Mouse (Mus musculus) hindbrain, embryonic 11.5 days (tissue): ENCODE data around the gene Adcy4. TPM values are rescaled to one million over a fixed set of nuclear protein-coding genes. Genes with fewer than 3 reads are reported as not detected.
A peak's percentile ranks its signal among the peaks of the same experiment; 100 is the strongest.

ENCODE experiments used
- ATAC-seq: fragments of 200-750 bp; cut with Nextera tagmentation; 2 replicates; pipeline ENCODE4 v1.8.0; 2017; ENCODE audit warnings: mild to moderate bottlenecking, moderate TSS enrichment, moderate library complexity; ENCODE audit not compliant: low FRiP score
- DNase-seq: peaks from one replicate; pipeline ENCODE4 v3.0.0-alpha.2; 2015; ENCODE audit warnings: low spot score
- H3K27ac ChIP-seq: fragments of 300-500 bp; sonication (generic); 2 replicates; pipeline ENCODE4 v1.5.1; 2014; ENCODE audit warnings: mild to moderate bottlenecking, low read depth, low read length
- H3K27me3 ChIP-seq: fragments of 300-500 bp; sonication (generic); 2 replicates; pipeline ENCODE4 v1.6.1; 2014; ENCODE audit warnings: mild to moderate bottlenecking, low read length, moderate library complexity, mixed read lengths; ENCODE audit not compliant: control insufficient read depth, insufficient read depth
- H3K36me3 ChIP-seq: fragments of 300-500 bp; sonication (generic); 2 replicates; pipeline ENCODE4 v1.6.1; 2014; ENCODE audit warnings: mild to moderate bottlenecking, low read length, moderate library complexity, mixed read lengths; ENCODE audit not compliant: control insufficient read depth, insufficient read depth
- H3K4me1 ChIP-seq: fragments of 300-500 bp; sonication (generic); replicated peaks from 2 replicates; pipeline ENCODE4 v1.6.1; 2014; ENCODE audit warnings: low read length, mixed read lengths; ENCODE audit not compliant: control insufficient read depth, insufficient read depth
- H3K4me2 ChIP-seq: fragments of 300-500 bp; sonication (generic); replicated peaks from 2 replicates; pipeline ENCODE4 v1.6.1; 2014; ENCODE audit warnings: mild to moderate bottlenecking, low read depth, low read length
- H3K4me3 ChIP-seq: fragments of 300-500 bp; sonication (generic); 2 replicates; pipeline ENCODE4 v1.5.1; 2014; ENCODE audit warnings: low read depth, low read length
- H3K9ac ChIP-seq: fragments of 300-500 bp; sonication (generic); 2 replicates; pipeline ENCODE4 v1.6.1; 2014; ENCODE audit warnings: low read depth, low read length
- H3K9me3 ChIP-seq: fragments of 300-500 bp; sonication (generic); 2 replicates; pipeline ENCODE4 v1.6.1; 2016; ENCODE audit warnings: low read length; ENCODE audit not compliant: control insufficient read depth
- WGBS: fragments of 180-500 bp; shearing (Covaris S2); extraction: QIAGEN DNeasy Blood & Tissue Kit; methylation state at CpG from one replicate; pipeline ENCODE4 v1.1.7; 2014; 5-methylcytosine and 5-hydroxymethylcytosine counted together
- polyA plus RNA-seq: library from polyadenylated mRNA; unstranded; fragments of >200 nt; fragmentation: Nextera tagmentation; extraction: Ambion mirVana; gene quantifications from 2 replicates; pipeline ENCODE4 v1.2.1, GENCODE M21; 2014

Gene Adcy4
- polyA plus RNA-seq, 1 experiment from 2014 or later, result 7.6 TPM

DNA sequence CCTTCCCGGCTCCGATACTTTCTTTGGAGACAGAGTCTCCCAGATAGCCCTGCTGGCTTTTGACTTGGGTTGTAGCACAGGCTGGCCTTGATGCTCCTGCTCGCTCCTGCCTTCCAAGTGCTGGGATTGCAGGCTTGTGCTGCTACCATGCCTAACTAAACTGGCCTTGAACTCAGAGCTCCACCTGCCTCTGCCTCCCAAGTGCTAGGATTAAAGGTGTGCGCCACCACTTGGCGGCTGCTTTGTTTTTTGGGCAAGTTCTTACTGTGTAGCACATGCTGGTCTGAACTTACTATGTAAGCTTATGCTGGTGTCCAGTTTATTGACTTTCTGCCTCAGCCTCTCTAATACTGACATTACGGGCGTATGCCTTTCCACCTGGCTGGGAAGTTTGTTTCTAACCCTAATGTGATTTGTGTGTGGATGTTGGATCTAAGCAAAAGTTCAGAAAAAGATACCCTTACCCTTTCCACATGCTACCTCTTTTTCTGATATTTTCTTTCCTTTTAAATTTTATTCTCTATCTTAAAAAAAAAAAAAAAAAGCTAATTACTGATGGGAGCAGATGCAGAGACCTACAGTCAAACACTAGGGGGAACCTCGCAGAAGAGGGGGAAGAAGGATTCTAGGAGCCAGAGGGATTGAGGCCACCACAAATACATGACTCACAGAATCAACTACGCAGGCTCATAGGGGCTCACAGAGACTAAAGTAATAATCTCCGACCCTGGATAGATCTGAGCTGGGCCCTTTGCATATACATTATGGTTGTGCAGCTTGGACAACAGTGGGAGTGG, 36.6 kb downstream of the Adcy4 start:
- H3K27me3 ChIP-seq, result no peaks in the 10 kb centered on the region
- H3K36me3 ChIP-seq, result no peaks in the 10 kb centered on the region
- H3K4me2 ChIP-seq, result no peak overlapping the region
- H3K4me3 ChIP-seq, result no peak overlapping the region
- no peak overlapping the region for H3K9ac ChIP-seq
- no peak for DNase-seq
- 90% methylated on average over 10 of the region's 10 CpGs for WGBS
- no peak overlapping the region for H3K27ac ChIP-seq
- no peak for ATAC-seq
- H3K4me1 ChIP-seq, result peaks cover 3% of the 10 kb centered on the region; the same call in 1 of the 2 replicates
- no peaks in the 10 kb centered on the region for H3K9me3 ChIP-seq

DNA sequence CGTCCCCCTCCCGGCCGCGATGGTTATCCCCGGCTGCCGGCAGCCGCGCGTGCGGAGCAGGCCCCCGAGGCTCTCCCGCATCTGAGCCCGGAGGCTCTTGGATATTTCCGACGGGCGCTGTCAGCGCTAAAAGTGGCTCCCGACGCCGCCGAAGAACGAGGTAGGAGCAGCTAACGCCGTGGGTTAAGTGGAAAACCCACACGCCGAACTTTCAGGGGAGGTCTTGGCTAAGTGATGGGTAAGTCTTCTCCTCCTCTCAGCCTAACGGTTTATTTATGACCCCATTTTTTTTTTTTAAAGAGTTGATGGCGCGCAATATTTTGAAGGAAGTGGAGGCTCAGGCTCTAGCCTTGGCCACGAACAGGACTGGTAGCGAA, 38.0 kb downstream of the Adcy4 start:
- Histone ChIP-seq H3K4me1 (peaks cover 3% of the 10 kb centered on the region; the same call in 1 of the 2 replicates), H3K4me3 (peak overlapping the region; percentile 93), H3K27me3 (no peaks in the 10 kb centered on the region), H3K9me3 (no peaks in the 10 kb centered on the region), H3K9ac (peak overlapping the region; percentile 81), H3K27ac (no peak overlapping the region), H3K36me3 (no peaks in the 10 kb centered on the region), H3K4me2 (peak overlapping the region; percentile 71)
- ATAC-seq (no peak; the same call in 1 of the 2 replicates), DNase-seq (no peak)
- under 1% methylated on average over 31 of the region's 31 CpGs for WGBS

DNA sequence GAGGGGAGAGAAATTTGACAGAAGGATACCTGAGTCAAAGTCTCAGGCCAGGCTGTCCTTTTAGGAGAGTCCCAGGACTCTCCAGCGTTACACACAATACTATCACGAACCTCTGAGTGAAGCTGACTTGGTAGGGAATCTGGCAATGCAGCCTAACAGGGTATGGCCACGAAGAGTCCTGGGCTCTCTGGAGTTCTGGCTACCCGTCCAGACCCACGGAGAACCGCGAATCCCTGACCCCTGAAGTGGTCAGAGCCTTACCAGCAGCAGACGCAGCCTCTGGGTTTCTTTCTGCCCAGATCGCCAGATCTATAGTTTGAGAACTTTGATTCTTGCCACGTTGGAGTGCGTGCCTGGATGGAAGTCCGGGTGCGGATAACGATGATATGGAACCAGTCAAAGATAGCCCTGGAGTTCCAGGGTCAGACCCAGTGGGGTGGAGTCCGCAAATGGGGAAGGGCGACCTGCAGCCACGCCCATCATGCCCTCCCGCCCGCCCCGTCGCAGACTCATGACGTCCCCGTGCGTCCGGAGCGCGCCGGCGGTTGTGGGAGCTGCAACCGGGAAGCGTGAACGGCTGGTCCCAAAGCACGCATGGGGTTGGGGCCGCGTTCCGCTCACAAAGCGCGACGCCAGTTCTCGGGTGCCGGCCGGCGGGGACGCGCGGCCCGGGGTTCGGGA, 38.6 kb downstream of the Adcy4 start, which contains the start of the genes Dhrs1 and Nop9:
Gene Dhrs1 (minus strand): TSS at position 511 of the 681 bp plus-strand sequence.
Gene Nop9 (plus strand): TSS at position 514 of the 681 bp plus-strand sequence.
- Histone ChIP-seq H3K4me3 (peak within 1 kb of the TSS; percentile 93), H3K4me2 (peak within 1 kb of the TSS; percentile 71), H3K9me3 (no peaks in the 10 kb centered on the region), H3K27ac (no peak within 1 kb of the TSS), H3K27me3 (no peaks in the 10 kb centered on the region), H3K4me1 (peaks cover 3% of the 10 kb centered on the region; the same call in 1 of the 2 replicates), H3K9ac (peak within 1 kb of the TSS; percentile 81), H3K36me3 (no peaks in the 10 kb centered on the region)
- ATAC-seq (peak; percentile 83), DNase-seq (peak; percentile 90)
- WGBS, result 2% methylated on average over 38 of the region's 48 CpGs

DNA sequence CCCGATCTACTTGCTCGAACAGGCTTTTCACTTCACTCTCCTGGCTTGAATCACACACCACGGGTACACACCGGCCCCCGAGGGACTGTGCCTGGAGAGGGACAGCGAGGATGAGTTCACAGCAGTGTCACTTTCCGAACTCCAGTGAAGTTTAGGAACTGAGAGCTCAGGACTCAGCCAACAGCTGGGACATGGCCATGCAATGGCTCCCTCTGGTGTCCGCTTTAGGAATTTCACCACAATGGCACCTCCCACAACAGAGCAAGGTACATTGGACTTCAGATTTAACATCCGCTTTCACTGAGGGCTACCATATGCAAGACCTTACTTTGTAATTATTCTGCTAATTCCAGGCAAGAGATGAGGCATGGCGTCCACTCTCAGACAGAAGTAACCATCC, 40.2 kb downstream of the Adcy4 start:
- no peak overlapping the region for H3K4me3 ChIP-seq
- H3K9me3 ChIP-seq, result no peaks in the 10 kb centered on the region
- H3K4me1 ChIP-seq, result peaks cover 3% of the 10 kb centered on the region; the same call in 1 of the 2 replicates
- H3K27ac ChIP-seq, result no peak overlapping the region
- ATAC-seq, result peak; percentile 63; the same call in 1 of the 2 replicates
- no peak overlapping the region for H3K4me2 ChIP-seq
- no peak overlapping the region for H3K9ac ChIP-seq
- WGBS, result 16% methylated on average over 10 of the region's 10 CpGs
- peak; percentile 92 for DNase-seq
- H3K36me3 ChIP-seq, result 0 out of 2 replicates have a peak, but pooled peaks cover 2% of the 10 kb centered on the region
- H3K27me3 ChIP-seq, result no peaks in the 10 kb centered on the region

DNA sequence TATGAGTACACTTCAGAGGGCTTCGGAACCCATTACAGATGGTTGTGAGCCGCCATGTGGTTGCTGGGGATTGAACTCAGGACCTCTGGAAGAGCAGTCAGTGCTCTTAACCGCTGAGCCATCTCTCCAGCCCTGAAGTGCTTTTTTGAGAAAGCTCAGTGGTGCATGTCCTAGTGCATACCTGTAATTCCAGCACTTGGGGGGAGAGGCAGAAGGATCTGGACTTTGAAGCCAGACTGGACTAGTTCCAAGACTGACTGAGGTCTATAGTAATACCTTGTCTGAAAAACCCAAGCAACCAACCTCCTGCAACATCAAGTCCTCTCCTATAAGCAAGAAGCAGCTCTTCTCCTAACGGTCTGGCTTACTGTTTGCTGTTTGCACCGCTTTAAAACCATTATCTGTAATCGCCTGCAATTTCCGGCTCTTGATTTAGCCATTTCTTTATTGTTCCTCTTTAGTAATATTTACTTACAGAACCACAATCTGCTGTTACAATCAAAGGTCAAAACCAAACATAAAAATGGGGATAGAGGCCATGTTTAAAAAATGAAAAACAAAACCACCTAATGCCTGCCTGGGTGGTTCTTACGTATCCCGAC, 46.7 kb downstream of the Adcy4 start:
- no peaks in the 10 kb centered on the region for H3K27me3 ChIP-seq
- ATAC-seq, result no peak
- 0 out of 2 replicates have a peak, but pooled peaks cover 2% of the 10 kb centered on the region for H3K36me3 ChIP-seq
- 88% methylated on average over 9 of the region's 9 CpGs for WGBS
- no peak overlapping the region for H3K9ac ChIP-seq
- H3K27ac ChIP-seq, result no peak overlapping the region
- H3K4me2 ChIP-seq, result no peak overlapping the region
- H3K4me1 ChIP-seq, result no peaks in the 10 kb centered on the region
- no peak overlapping the region for H3K4me3 ChIP-seq
- no peak for DNase-seq
- no peaks in the 10 kb centered on the region for H3K9me3 ChIP-seq

DNA sequence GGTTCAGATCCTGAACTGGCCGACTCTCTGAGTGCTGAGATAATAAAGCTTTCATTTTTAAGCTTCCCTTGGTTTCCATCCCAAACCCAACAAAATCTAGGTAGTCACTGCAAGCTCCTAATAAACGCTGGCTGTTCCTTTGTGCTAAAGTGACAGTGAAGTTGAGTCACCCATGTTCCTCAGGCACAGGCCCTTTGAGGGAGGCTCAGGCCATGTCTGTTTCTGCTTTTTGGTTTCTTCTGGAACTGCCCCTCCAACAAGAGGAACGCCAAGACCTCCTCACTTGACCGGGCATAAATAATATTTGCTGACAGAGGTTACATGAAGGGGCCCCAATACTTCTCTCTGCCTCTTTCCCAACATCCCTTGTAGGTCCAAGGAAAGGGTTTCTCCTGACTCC, 48.1 kb downstream of the Adcy4 start:
- 0 out of 2 replicates have a peak, but pooled peaks cover 2% of the 10 kb centered on the region for H3K36me3 ChIP-seq
- no peak overlapping the region for H3K27ac ChIP-seq
- H3K27me3 ChIP-seq, result no peaks in the 10 kb centered on the region
- ATAC-seq (no peak), DNase-seq (no peak)
- no peak overlapping the region for H3K4me2 ChIP-seq
- H3K4me1 ChIP-seq, result no peaks in the 10 kb centered on the region
- 88% methylated on average over 4 of the region's 4 CpGs for WGBS
- no peak overlapping the region for H3K4me3 ChIP-seq
- H3K9ac ChIP-seq, result no peak overlapping the region
- no peaks in the 10 kb centered on the region for H3K9me3 ChIP-seq

DNA sequence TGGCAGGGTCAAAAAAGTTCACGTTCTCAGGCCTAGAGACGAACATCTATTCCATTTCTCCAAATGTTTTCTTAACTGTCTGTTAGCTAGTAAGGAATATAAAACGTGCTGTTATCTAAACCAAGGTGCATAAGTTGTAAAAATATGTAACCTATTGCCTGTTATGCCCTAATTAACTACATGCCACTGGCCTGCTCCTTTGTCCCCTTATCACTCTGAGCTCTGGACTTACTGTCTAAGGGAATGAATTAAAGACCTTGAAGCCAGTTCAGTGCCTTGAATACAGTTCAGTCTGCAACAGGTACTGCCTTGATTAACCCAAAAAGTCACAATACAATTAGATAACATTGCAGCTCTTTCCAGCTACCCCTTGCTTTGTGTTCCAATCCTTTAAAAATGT, 48.6 kb downstream of the Adcy4 start:
- Histone ChIP-seq H3K4me3 (no peak overlapping the region), H3K27me3 (no peaks in the 10 kb centered on the region), H3K4me2 (no peak overlapping the region), H3K36me3 (0 out of 2 replicates have a peak, but pooled peaks cover 2% of the 10 kb centered on the region), H3K27ac (no peak overlapping the region), H3K9ac (no peak overlapping the region), H3K4me1 (no peaks in the 10 kb centered on the region), H3K9me3 (no peaks in the 10 kb centered on the region)
- DNase-seq, result no peak
- 78% methylated on average over 3 of the region's 3 CpGs for WGBS
- no peak for ATAC-seq

DNA sequence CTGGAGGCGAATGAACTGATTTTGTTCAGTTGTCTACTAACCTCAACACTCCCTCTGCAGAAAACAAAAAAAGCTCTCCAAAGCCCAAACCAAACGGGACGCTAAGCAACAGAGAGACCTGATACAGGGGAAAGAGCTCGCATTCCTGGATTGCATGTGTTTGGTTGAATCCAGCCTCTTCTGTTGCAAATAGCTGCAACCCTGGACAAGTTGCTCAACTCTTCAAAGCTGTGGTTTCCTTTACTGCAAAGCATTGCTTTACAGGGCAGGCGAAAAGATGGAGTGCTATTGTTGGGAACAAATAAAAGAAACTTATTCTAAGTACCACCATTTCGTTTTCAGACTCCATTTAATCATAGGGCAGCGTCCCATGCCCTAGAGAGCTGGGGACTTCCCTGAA, 49.0 kb downstream of the Adcy4 start:
- Histone ChIP-seq H3K4me1 (no peaks in the 10 kb centered on the region), H3K4me2 (no peak overlapping the region), H3K9ac (no peak overlapping the region), H3K36me3 (no peaks in the 10 kb centered on the region), H3K27me3 (no peaks in the 10 kb centered on the region), H3K4me3 (no peak overlapping the region), H3K9me3 (no peaks in the 10 kb centered on the region), H3K27ac (no peak overlapping the region)
- DNase-seq, result no peak
- ATAC-seq, result no peak
- WGBS, result 75% methylated on average over 7 of the region's 7 CpGs
